Mouse (Mus musculus): ENCODE results near the gene Fbxo33. TPM values are rescaled to one million over a fixed set of nuclear protein-coding genes. Genes with fewer than 3 reads are reported as not detected.

Fbxo33 gene
- total and polyA plus RNA-seq, 2 experiments from 2014 or later: 8.5 to 10.9 TPM

GRCm38 (mm10) chr12:59199361-59199760, 20.2 kb downstream of the Fbxo33 start:
- Histone ChIP-seq H3K4me2 (ENCODE audit: low read depth, low read length) (no peak overlapping the region), H3K36me3 (ENCODE audit: insufficient read depth, low read length) (peaks cover 17% of the 10 kb centered on the region; the same call in 1 of the 2 replicates), H3K9me3 (ENCODE audit: low read length) (no peaks in the 10 kb centered on the region), H3K9ac (replicated peaks; ENCODE audit: low read length) (no peak overlapping the region), H3K4me1 (ENCODE audit: insufficient read depth, low read length) (no peaks in the 10 kb centered on the region), H3K4me3 (ENCODE audit: low read length) (no peak overlapping the region), H3K27me3 (ENCODE audit: insufficient read depth, low read length) (no peaks in the 10 kb centered on the region), H3K27ac (no peak overlapping the region)
- ATAC-seq (no peak), DNase-seq (ENCODE audit: low spot score) (no peak)
- WGBS: 93% methylated on average over 2 of the region's 2 CpGs
- no peak for TF ChIP-seq CTCF (IDR thresholded peaks at IDR 0.05; ENCODE audit: low read depth)

GRCm38 (mm10) chr12:59198750-59199149, 20.8 kb downstream of the Fbxo33 start:
- no peaks in the 10 kb centered on the region for H3K4me1 ChIP-seq (ENCODE audit: insufficient read depth, low read length)
- no peaks in the 10 kb centered on the region for H3K9me3 ChIP-seq (ENCODE audit: low read length)
- H3K27ac ChIP-seq: no peak overlapping the region
- no peak overlapping the region for H3K4me3 ChIP-seq (ENCODE audit: low read length)
- 82% methylated on average over 4 of the region's 4 CpGs for WGBS
- DNase-seq (ENCODE audit: low spot score) (no peak), ATAC-seq (no peak)
- H3K4me2 ChIP-seq (ENCODE audit: low read depth, low read length): no peak overlapping the region
- peaks cover 13% of the 10 kb centered on the region; the same call in 1 of the 2 replicates for H3K36me3 ChIP-seq (ENCODE audit: insufficient read depth, low read length)
- no peaks in the 10 kb centered on the region for H3K27me3 ChIP-seq (ENCODE audit: insufficient read depth, low read length)
- no peak for TF ChIP-seq CTCF (IDR thresholded peaks at IDR 0.05; ENCODE audit: low read depth)
- H3K9ac ChIP-seq (replicated peaks; ENCODE audit: low read length): no peak overlapping the region

DNA sequence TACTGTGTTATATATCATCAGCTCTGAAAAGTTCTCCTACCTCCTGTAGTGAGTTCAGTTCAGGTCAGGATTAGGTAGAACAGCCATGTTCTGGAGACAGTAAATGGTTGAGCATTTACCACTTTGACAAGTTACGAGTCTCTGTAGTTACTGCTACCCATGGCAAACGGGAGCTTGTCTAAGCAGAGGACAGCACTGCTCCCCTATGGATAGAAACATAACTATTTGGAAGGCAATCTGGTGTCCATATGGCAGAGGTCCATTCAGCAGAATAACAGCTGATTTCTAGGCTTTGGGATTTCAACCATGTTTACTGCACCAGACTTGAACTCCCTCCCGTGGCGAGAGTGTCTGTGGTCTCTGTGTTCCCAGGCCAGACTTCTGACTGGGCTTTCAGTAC, 23.6 kb downstream of the Fbxo33 start:
- Histone ChIP-seq H3K4me2 (ENCODE audit: low read depth, low read length) (no peak overlapping the region), H3K9ac (replicated peaks; ENCODE audit: low read length) (no peak overlapping the region), H3K27me3 (ENCODE audit: insufficient read depth, low read length) (no peaks in the 10 kb centered on the region), H3K36me3 (ENCODE audit: insufficient read depth, low read length) (peaks cover 14% of the 10 kb centered on the region; the same call in 1 of the 2 replicates), H3K4me3 (ENCODE audit: low read length) (no peak overlapping the region), H3K4me1 (ENCODE audit: insufficient read depth, low read length) (no peaks in the 10 kb centered on the region), H3K9me3 (ENCODE audit: low read length) (no peaks in the 10 kb centered on the region), H3K27ac (no peak overlapping the region)
- no peak for ATAC-seq
- no peak for TF ChIP-seq CTCF (IDR thresholded peaks at IDR 0.05; ENCODE audit: low read depth)
- no peak for DNase-seq (ENCODE audit: low spot score)
- WGBS: 74% methylated on average over 4 of the region's 4 CpGs

DNA sequence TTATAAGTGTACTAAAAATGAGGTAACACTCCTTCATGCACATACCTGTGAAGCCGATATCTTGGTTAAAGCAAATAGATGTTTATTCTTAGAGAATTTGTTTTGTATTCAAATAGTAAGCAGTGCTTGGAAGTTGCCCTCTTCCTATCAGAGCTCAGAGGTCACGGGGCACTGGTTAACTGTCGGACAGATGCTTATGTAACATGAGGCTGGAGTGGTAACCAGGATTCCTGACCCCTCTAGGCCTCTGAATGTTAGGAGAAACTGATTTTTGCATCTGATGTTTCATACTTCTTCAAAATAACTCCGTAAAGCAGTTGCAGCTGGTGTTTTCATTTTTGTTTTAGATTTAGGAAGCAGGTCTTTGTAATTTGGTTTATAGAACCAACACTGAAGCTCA, 24.5 kb downstream of the Fbxo33 start:
- Histone ChIP-seq H3K9ac (replicated peaks; ENCODE audit: low read length) (no peak overlapping the region), H3K9me3 (ENCODE audit: low read length) (no peaks in the 10 kb centered on the region), H3K27ac (no peak overlapping the region), H3K4me2 (ENCODE audit: low read depth, low read length) (no peak overlapping the region), H3K4me1 (ENCODE audit: insufficient read depth, low read length) (no peaks in the 10 kb centered on the region), H3K27me3 (ENCODE audit: insufficient read depth, low read length) (no peaks in the 10 kb centered on the region), H3K36me3 (ENCODE audit: insufficient read depth, low read length) (peaks cover 11% of the 10 kb centered on the region; the same call in 1 of the 2 replicates), H3K4me3 (ENCODE audit: low read length) (no peak overlapping the region)
- 94% methylated on average over 4 of the region's 4 CpGs for WGBS
- no peak for DNase-seq (ENCODE audit: low spot score)
- ATAC-seq: no peak
- TF ChIP-seq CTCF (IDR thresholded peaks at IDR 0.05; ENCODE audit: low read depth): no peak

- Histone ChIP-seq H3K4me3 (ENCODE audit: low read length) (no peak overlapping the region), H3K27me3 (ENCODE audit: insufficient read depth, low read length) (no peaks in the 10 kb centered on the region), H3K9me3 (ENCODE audit: low read length) (no peaks in the 10 kb centered on the region), H3K4me1 (ENCODE audit: insufficient read depth, low read length) (no peaks in the 10 kb centered on the region), H3K36me3 (ENCODE audit: insufficient read depth, low read length) (peaks cover 10% of the 10 kb centered on the region), H3K27ac (no peak overlapping the region), H3K4me2 (ENCODE audit: low read depth, low read length) (no peak overlapping the region), H3K9ac (replicated peaks; ENCODE audit: low read length) (no peak overlapping the region)
- no peak for DNase-seq (ENCODE audit: low spot score)
- no peak for TF ChIP-seq CTCF (IDR thresholded peaks at IDR 0.05; ENCODE audit: low read depth)
- no peak for ATAC-seq
- WGBS: 89% methylated on average over 9 of the region's 9 CpGs
Observed at GRCm38 (mm10) chr12:59194341-59195003, 25.1 kb downstream of the Fbxo33 start.

DNA sequence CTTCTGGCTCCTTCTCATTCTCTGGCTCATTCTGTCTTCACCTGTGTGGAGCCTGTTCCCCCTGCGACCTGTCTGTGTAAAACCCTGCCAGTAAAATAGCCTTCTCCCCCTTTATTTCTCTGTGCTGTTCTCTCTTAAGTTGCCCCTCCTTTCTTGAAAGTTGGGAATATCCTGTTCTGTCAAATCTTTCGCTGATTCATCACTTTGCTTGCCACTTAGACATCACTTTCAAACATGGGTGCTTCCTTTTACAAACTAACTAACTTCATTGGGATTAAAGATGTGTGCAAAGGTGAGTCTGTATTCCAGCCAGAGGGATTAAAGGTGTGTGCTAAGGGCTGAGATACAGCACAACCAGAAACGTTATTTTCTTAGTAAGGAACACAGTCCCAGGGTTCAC, 25.9 kb downstream of the Fbxo33 start:
- WGBS: 87% methylated on average over 3 of the region's 3 CpGs
- H3K27ac ChIP-seq: no peak overlapping the region

DNA sequence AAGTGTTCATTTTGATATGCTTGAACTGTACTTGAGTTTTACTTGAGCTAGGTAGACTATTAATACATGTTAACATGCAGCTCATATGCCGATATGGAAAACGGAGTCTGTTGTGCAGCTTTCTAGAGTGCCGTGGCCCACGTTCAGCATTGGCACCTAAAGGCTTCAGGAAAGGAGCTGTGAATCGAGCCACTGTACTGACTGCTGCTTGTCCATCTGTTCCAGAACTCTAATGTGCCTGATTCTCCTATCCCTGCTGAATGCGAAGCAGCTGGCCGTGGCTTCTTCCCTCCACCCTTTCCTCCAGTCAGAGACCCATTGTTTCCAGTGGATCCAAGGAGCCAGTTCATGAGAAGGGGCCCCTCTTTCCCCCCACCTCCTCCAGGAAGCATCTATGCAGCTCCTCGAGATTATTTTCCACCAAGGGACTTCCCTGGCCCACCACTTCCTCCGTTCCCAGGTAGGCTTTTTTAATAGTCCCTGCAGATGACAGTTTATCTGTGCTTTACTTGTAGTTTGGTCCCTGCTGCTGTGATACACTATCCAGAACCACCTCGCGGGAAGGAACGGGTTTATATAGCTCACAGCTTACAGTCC, 31.3 kb downstream of the Fbxo33 start:
- H3K4me2 ChIP-seq (ENCODE audit: low read depth, low read length): no peak overlapping the region
- no peak overlapping the region for H3K27ac ChIP-seq
- H3K36me3 ChIP-seq (ENCODE audit: insufficient read depth, low read length): peaks cover 27% of the 10 kb centered on the region
- H3K4me3 ChIP-seq (ENCODE audit: low read length): no peak overlapping the region
- 84% methylated on average over 12 of the region's 12 CpGs for WGBS
- H3K9me3 ChIP-seq (ENCODE audit: low read length): no peaks in the 10 kb centered on the region
- no peaks in the 10 kb centered on the region for H3K4me1 ChIP-seq (ENCODE audit: insufficient read depth, low read length)
- no peak for TF ChIP-seq CTCF (IDR thresholded peaks at IDR 0.05; ENCODE audit: low read depth)
- H3K9ac ChIP-seq (replicated peaks; ENCODE audit: low read length): no peak overlapping the region
- DNase-seq (ENCODE audit: low spot score) (no peak), ATAC-seq (no peak)
- H3K27me3 ChIP-seq (ENCODE audit: insufficient read depth, low read length): no peaks in the 10 kb centered on the region

More for the DNA sequence above, 25.9 kb downstream of the Fbxo33 start:
- no peak for DNase-seq (ENCODE audit: low spot score)
- H3K9me3 ChIP-seq (ENCODE audit: low read length): no peaks in the 10 kb centered on the region
- H3K4me3 ChIP-seq (ENCODE audit: low read length): no peak overlapping the region
- no peak for ATAC-seq
- H3K36me3 ChIP-seq (ENCODE audit: insufficient read depth, low read length): peaks cover 10% of the 10 kb centered on the region
- H3K27me3 ChIP-seq (ENCODE audit: insufficient read depth, low read length): no peaks in the 10 kb centered on the region
- TF ChIP-seq CTCF (IDR thresholded peaks at IDR 0.05; ENCODE audit: low read depth): no peak
- H3K4me2 ChIP-seq (ENCODE audit: low read depth, low read length): no peak overlapping the region
- H3K4me1 ChIP-seq (ENCODE audit: insufficient read depth, low read length): no peaks in the 10 kb centered on the region
- no peak overlapping the region for H3K9ac ChIP-seq (replicated peaks; ENCODE audit: low read length)
